Mouse (Mus musculus) embryo, embryonic 11.5 days (tissue): ENCODE data around the gene Pmfbp1.
"Not testable (repeated sequence)": the region's sequence is repeated elsewhere in the genome, so short reads cannot be mapped to it uniquely, and the experiment has no call there.

Experiments used
- DNase-seq: peaks from one replicate; pipeline ENCODE4 v3.0.0-alpha.2; 2012; ENCODE audit warnings: low read depth, low spot score

The Pmfbp1 gene

DNA sequence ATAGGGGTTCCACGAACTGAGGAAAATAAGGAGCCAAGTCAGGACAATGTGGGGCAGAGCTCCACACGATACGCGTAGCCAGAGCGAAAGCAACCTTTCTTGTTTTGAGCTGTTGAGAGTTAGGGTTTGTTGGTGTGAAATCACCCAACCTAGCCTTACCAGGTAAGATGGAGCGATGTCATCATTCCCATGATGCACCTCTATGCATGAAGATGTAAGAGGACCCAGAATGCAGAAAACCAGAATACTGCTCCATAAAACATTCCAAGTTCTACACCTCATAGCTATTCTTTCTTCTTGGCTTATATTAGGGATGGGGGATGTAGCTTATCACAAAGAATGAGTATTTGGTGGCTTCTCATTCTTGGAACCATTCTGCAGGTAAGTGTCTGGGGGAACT, at the start of gene Pmfbp1:
Pmfbp1 (plus strand) TSS at position 301 of the 400 bp plus-strand sequence.
- no peak for DNase-seq

DNA sequence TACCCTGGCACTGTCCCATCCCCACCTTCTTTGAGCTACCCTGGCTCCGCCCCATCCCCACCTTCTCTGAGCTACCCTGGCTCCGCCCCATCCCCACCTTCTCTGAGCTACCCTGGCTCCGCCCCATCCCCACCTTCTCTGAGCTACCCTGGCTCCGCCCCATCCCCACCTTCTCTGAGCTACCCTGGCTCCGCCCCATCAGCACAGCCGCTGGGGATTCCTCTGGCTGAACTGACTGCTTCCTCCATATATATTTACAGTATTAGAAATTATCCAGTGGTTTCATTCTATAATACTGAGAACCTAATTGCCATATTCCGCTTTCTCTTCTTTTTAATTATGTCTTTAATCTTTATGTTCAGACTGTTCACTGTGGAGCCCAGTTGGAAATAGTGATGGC, 46.9 kb upstream of the Pmfbp1 start:
- DNase-seq = not testable (repeated sequence)

DNA sequence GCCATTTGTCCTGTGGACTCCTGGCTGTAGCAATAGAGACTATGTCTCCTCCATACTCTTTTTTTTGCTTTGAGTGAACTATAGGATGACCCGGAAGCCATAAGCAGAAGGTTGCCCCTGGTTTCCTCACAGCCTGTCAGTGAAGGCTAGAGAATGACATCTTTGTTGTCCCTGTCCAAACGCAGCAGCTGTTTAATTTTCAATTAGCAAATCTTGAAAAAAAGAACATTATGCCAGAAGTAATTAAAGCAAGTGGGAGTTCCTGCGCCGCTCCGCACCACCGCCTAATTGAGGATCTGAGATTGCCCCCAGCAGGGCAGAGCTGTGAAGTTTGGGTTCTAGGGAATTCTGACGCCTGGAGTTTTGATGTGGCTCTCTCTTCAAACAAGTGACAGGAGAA, 42.8 kb upstream of the Pmfbp1 start:
- no peak for DNase-seq

DNA sequence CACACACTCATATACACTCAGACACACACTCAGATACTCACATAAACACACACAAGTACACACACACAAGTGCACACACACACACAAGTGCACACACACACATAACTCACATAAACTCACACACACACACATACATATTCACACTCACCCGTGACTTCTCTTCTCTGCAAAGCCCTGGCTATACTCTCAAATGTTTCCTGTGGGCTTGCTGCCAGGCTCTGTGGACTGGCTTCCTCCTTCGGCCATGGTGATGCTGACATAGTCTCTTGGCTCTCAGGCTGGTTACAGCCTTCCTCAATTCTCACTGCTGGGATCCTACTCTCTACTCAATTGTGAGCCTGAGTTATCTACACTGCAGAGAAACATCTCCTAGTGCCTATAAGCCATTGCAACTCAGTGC, 38.7 kb upstream of the Pmfbp1 start:
- DNase-seq = no peak

- DNase-seq = no peak
These were observed 36.4 kb upstream of the Pmfbp1 start for GRCm38 (mm10) chr8:109457387-109457786.

DNA sequence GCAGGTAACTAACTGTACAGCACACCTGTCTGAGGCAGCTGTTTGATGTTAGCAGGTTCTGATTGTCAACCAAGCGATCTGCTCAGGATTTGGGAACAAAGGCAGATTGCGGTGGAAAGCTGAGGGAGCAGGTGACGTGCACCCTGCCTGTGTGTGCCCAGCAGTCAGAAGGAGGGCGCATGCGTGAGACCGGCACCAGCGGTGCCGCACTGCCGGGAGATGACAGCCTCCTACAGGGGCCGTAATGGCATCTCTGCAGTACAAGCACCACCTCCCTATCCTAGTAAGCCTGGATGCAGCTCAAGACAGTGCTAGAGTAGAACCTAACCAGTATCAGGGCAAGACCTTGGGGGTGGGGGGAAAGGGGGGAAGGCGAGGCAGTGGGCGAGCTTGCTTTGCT, 35.2 kb upstream of the Pmfbp1 start:
- DNase-seq = no peak

GRCm38 (mm10) chr8:109463075-109463474, 30.8 kb upstream of the Pmfbp1 start:
- no peak for DNase-seq

DNA sequence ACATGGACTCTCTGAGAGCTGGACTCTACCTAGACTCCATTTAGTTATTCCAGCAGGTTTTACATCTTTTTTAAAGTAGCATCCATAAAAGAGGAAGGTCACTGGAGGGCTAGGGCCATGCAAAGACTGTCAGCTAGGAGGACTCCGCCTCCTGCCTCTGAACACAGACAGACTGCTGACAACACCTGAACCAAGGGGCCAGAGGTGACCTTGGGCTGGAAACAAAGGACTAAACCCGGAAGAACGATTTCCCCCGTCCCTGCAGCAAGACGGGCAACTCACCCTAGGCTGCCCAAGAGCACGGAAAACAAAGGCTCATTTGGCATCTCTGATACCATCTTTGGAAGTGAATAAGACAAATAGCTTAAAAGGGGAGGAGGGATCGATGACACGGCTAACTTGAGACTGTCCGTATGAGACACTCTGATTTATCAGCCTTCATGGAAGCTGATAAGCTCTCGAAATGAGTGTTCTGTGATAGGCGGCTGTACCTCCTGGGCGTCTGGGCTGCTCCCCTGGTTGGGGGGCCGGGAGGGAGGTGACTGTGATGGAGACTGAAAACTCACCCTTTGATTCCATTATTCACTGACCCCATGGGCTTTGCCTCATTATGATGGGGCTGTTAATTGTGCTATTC, 30.0 kb upstream of the Pmfbp1 start:
- no peak for DNase-seq

DNA sequence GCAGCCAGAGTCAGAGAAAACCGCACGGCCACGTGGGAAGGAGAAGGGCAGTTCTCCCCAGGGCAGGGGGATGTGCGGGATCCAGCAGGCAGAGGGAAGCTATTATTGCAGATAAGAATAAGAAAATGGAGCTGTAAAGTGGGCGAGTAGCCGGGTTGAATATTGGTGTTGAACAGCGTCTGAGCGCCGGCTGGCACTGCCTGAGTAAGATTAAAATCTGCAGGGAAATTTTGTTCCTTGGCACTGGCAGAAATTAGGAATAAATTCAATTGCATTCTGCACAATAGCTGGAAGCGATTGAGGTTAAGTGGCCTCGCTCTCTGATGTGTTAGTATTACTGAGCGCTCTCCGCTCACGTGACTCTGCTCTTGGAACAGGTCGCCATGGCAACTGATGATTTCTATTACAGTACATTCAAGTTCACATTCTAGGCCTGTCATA, 29.4 kb upstream of the Pmfbp1 start:
- no peak for DNase-seq

GRCm38 (mm10) chr8:109465056-109465455, 28.8 kb upstream of the Pmfbp1 start:
- DNase-seq = no peak

GRCm38 (mm10) chr8:109465761-109466160, 28.1 kb upstream of the Pmfbp1 start:
- no peak for DNase-seq

DNA sequence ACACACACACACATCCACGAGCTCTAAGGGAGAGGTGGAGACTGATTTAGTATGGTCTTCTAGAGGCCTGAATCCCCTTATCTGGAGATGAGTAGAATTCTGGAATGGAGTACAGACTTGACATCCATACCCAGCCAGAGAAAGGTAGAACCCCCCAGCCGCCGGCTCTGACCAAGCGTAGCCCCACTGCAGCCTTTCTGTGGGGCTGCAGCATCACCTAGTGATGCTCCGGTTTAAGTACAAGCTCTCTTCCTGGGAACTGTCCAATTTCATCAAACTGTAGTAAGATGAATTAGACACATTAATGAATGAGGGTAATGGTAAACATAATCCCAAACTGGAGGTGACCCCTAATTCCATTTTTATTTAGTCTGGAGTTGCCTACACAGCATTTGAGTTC, 26.3 kb upstream of the Pmfbp1 start:
- no peak for DNase-seq

DNA sequence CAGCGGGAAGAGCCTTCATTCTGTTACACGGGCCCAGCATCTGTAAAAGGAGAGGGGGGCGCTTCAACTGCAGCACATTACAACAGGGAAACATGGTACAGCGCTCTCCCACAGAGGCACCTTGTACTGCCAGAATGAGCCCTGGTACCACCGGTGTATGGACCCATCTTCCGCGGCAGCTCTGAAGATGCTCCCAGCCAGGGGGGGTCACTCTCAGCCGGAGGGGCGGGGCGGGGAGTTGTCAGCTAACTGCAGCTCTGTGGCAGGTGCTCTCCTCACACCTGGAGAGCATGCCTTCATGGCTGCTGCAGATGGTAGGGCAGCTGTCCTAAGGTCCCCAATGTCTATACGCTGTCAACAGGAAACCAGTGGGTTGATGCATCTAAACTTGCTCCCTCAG, 25.7 kb upstream of the Pmfbp1 start:
- no peak for DNase-seq

DNA sequence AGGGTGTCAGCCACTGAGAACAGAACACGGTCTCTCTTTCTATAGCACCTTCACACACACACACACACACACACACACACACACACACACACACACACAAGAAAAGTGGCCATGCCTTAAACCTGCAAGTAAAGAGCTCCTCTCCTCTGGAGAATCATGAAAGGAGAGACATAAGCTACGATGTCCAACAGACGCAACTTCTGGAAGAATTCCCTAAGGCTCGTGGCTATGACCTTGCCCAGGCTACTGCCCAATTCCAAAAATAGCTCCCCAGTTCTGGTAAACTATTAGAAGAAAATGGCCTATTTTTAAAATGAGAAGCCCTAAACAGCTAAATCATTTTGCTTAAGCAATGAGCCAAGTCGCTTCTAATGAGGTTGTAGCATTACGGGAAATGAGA, 22.0 kb upstream of the Pmfbp1 start:
- no peak for DNase-seq

GRCm38 (mm10) chr8:109472400-109472799, 21.4 kb upstream of the Pmfbp1 start:
- no peak for DNase-seq

DNA sequence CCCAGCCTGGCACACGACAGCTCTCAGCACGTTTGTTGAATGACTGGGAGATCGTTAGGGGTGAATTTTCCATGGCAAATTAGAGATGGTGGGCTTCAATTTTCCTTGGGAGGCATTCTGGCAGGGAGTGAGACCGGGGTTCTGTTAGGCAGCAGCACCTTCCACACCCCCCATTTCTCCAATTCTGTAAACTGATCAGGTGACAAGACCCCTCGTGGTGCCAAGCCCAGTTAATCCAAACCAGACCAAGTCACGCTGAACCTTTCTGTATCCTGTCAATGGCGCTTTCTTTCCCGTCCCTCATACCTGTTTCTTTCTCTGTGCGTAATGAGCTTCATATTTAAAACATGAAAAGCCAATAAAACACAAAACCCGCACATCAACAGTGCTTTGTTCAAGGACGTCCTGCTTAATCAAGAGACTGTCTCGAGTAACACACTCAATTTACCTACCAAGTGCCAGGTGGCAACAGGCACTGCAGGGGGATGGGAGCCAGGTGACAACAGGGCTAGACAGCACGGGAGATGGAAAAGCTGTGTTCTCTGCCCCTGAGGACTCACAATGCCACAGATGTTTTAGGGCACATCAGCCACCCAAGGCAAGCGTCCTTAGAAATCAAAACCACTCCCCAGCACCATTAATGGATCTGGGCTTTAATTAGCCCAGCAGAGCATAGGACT, 19.2 kb upstream of the Pmfbp1 start:
- no peak for DNase-seq

- DNase-seq = no peak
These were observed 18.4 kb upstream of the Pmfbp1 start for GRCm38 (mm10) chr8:109475436-109475835.

DNA sequence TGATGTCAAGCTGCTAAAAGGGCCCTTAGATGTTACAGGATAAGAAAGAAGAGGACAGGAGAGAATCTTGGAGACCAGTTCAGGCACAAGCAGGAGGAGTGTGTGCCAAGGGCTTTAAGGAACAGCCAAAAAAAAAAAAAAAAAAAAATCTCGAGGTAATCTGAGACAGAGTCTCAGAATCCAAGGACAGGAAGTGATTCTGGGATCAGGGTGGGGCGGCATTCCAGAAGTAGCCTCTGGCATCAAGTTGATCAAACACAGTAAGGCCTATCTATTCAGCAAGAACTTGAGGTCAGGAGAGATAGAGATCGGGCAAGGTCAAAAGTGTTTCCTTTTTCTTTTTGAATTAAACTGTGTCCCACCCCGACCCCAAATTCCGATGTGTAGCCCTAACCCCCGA, 15.2 kb upstream of the Pmfbp1 start:
- DNase-seq = no peak

GRCm38 (mm10) chr8:109484741-109485140, 9.1 kb upstream of the Pmfbp1 start:
- no peak for DNase-seq

GRCm38 (mm10) chr8:109485530-109485929, 8.3 kb upstream of the Pmfbp1 start:
- DNase-seq = no peak

DNA sequence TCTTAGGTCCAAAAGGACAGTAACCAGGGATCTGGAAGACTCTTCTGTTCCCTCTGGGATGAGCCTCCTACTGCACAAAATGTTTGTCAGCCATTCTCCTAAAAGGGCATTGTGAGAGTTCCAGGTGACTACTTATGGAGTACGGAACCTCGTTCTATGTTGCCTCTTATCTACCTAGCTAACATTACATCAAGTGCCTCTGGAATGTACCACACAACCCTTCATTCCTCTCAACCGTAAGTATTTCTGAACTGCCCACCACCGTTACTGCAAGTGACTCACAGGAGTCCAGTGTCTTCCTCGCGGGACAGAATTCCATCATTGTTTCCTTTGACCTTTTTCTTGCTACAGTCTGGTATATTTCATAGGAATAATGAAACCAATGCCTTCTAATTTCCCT, 1.0 kb upstream of the Pmfbp1 start:
- no peak for DNase-seq

GRCm38 (mm10) chr8:109494601-109495000, 774 bp downstream of the Pmfbp1 start:
- no peak for DNase-seq

GRCm38 (mm10) chr8:109497431-109497830, 3.6 kb downstream of the Pmfbp1 start:
- DNase-seq = no peak
